Mouse (Mus musculus) neural tube, embryonic 13.5 days (tissue): ENCODE results near the gene Usp1. TPM values are rescaled to one million over a fixed set of nuclear protein-coding genes. Genes with fewer than 3 reads are reported as not detected.

Experiments used
- ATAC-seq: fragments of 200-750 bp; cut with Nextera tagmentation; 2 replicates; pipeline ENCODE4 v1.8.0; 2017; ENCODE audit warnings: low read depth, mild to moderate bottlenecking, moderate TSS enrichment, moderate library complexity
- H3K27ac ChIP-seq: fragments of 300-500 bp; sonication (generic); replicated peaks from 2 replicates; pipeline ENCODE4 v1.5.1; 2015; ENCODE audit warnings: moderate library complexity, mild to moderate bottlenecking, inconsistent platforms
- H3K27me3 ChIP-seq: fragments of 300-500 bp; sonication (generic); 2 replicates; pipeline ENCODE4 v1.6.1; 2015; ENCODE audit warnings: mild to moderate bottlenecking, inconsistent platforms
- H3K36me3 ChIP-seq: fragments of 300-500 bp; sonication (generic); 2 replicates; pipeline ENCODE4 v1.6.1; 2015; ENCODE audit warnings: mild to moderate bottlenecking, inconsistent platforms
- H3K4me1 ChIP-seq: fragments of 300-500 bp; sonication (generic); replicated peaks from 2 replicates; pipeline ENCODE4 v1.6.1; 2015; ENCODE audit warnings: inconsistent platforms
- H3K4me2 ChIP-seq: fragments of 300-500 bp; sonication (generic); 2 replicates; pipeline ENCODE4 v1.6.1; 2015; ENCODE audit warnings: inconsistent platforms, mild to moderate bottlenecking, moderate library complexity
- H3K4me3 ChIP-seq: fragments of 300-500 bp; sonication (generic); 2 replicates; pipeline ENCODE4 v1.5.1; 2015; ENCODE audit warnings: mild to moderate bottlenecking, inconsistent platforms
- H3K9ac ChIP-seq: fragments of 300-500 bp; sonication (generic); 2 replicates; pipeline ENCODE4 v1.6.1; 2015; ENCODE audit warnings: moderate library complexity, mild to moderate bottlenecking, inconsistent platforms
- H3K9me3 ChIP-seq: fragments of 300-500 bp; sonication (generic); 2 replicates; pipeline ENCODE4 v1.6.1; 2016; ENCODE audit warnings: inconsistent platforms
- WGBS: fragments of 180-500 bp; shearing (Covaris S2); methylation state at CpG from one replicate; pipeline ENCODE4 v1.1.7; 2015; 5-methylcytosine and 5-hydroxymethylcytosine counted together
- polyA plus RNA-seq: library from polyadenylated mRNA; unstranded; fragments of >200 nt; fragmentation: Nextera tagmentation; extraction: Ambion mirVana; gene quantifications from 2 replicates; pipeline ENCODE4 v1.2.1, GENCODE M21; 2015

Gene Usp1
- 27.5 and 33.4 TPM in 2 replicates for polyA plus RNA-seq

- ATAC-seq, result peak; percentile 78
- H3K27me3 ChIP-seq, result no peaks in the 10 kb centered on the region
- no peaks in the 10 kb centered on the region for H3K9me3 ChIP-seq
- H3K4me1 ChIP-seq, result peaks cover 27% of the 10 kb centered on the region
- peak within 1 kb of the TSS; percentile 89 for H3K9ac ChIP-seq
- peak within 1 kb of the TSS; percentile 91 for H3K4me3 ChIP-seq
- under 1% methylated on average over 65 of the region's 67 CpGs for WGBS
- H3K4me2 ChIP-seq, result peak within 1 kb of the TSS; percentile 87
- H3K27ac ChIP-seq, result peak within 1 kb of the TSS; percentile 99
- H3K36me3 ChIP-seq, result no peaks in the 10 kb centered on the region
These were observed at the start of gene Usp1 for GRCm38 (mm10) chr4:98923568-98924070. TSS of gene Usp1 (plus strand) at chr4:98923810.

- H3K4me1 ChIP-seq, result no peaks in the 10 kb centered on the region
- no peak overlapping the region for H3K4me2 ChIP-seq
- no peak overlapping the region for H3K27ac ChIP-seq
- no peaks in the 10 kb centered on the region for H3K36me3 ChIP-seq
- no peak overlapping the region for H3K9ac ChIP-seq
- H3K9me3 ChIP-seq, result no peaks in the 10 kb centered on the region
- ATAC-seq, result no peak
- no peak overlapping the region for H3K4me3 ChIP-seq
- H3K27me3 ChIP-seq, result no peaks in the 10 kb centered on the region
- WGBS, result 72% methylated on average over 3 of the region's 3 CpGs
These were observed 40.9 kb upstream of the Usp1 start for GRCm38 (mm10) chr4:98882706-98883105.

GRCm38 (mm10) chr4:98886377-98886776 lies 37.2 kb upstream of the Usp1 start:
- Histone ChIP-seq H3K4me3 (no peak overlapping the region), H3K27me3 (no peaks in the 10 kb centered on the region), H3K4me2 (no peak overlapping the region), H3K4me1 (no peaks in the 10 kb centered on the region), H3K27ac (no peak overlapping the region), H3K9me3 (no peaks in the 10 kb centered on the region), H3K36me3 (no peaks in the 10 kb centered on the region), H3K9ac (no peak overlapping the region)
- WGBS, result 80% methylated on average over 4 of the region's 4 CpGs
- no peak for ATAC-seq

- Histone ChIP-seq H3K9me3 (no peaks in the 10 kb centered on the region), H3K4me1 (no peaks in the 10 kb centered on the region), H3K27me3 (no peaks in the 10 kb centered on the region), H3K4me2 (no peak overlapping the region), H3K36me3 (no peaks in the 10 kb centered on the region), H3K4me3 (no peak overlapping the region), H3K9ac (no peak overlapping the region), H3K27ac (no peak overlapping the region)
- peak; percentile 88 for ATAC-seq
- 28% methylated on average over 10 of the region's 10 CpGs for whole genome bisulfite sequencing
These were observed 36.5 kb upstream of the Usp1 start for GRCm38 (mm10) chr4:98887148-98887547.

- no peaks in the 10 kb centered on the region for H3K9me3 ChIP-seq
- no peak overlapping the region for H3K4me3 ChIP-seq
- no peaks in the 10 kb centered on the region for H3K4me1 ChIP-seq
- no peak overlapping the region for H3K9ac ChIP-seq
- WGBS, result 88% methylated on average over 5 of the region's 5 CpGs
- ATAC-seq, result no peak
- no peak overlapping the region for H3K27ac ChIP-seq
- no peaks in the 10 kb centered on the region for H3K27me3 ChIP-seq
- no peaks in the 10 kb centered on the region for H3K36me3 ChIP-seq
- H3K4me2 ChIP-seq, result no peak overlapping the region
These were observed 13.4 kb upstream of the Usp1 start for GRCm38 (mm10) chr4:98910246-98910645.

GRCm38 (mm10) chr4:98917724-98918123 lies 5.9 kb upstream of the Usp1 start:
- Histone ChIP-seq H3K9ac (no peak overlapping the region), H3K36me3 (no peaks in the 10 kb centered on the region), H3K4me1 (peaks cover 7% of the 10 kb centered on the region), H3K27ac (no peak overlapping the region), H3K4me2 (no peak overlapping the region), H3K4me3 (no peak overlapping the region), H3K27me3 (no peaks in the 10 kb centered on the region), H3K9me3 (no peaks in the 10 kb centered on the region)
- 49% methylated on average over 2 of the region's 2 CpGs for WGBS
- ATAC-seq, result no peak

- ATAC-seq, result no peak
- Histone ChIP-seq H3K27me3 (no peaks in the 10 kb centered on the region), H3K9me3 (no peaks in the 10 kb centered on the region), H3K36me3 (no peaks in the 10 kb centered on the region), H3K9ac (no peak overlapping the region), H3K4me3 (no peak overlapping the region), H3K4me1 (peaks cover 7% of the 10 kb centered on the region), H3K4me2 (no peak overlapping the region), H3K27ac (no peak overlapping the region)
- WGBS, result 87% methylated on average over 1 of the region's 1 CpGs
These were observed 5.4 kb upstream of the Usp1 start for GRCm38 (mm10) chr4:98918204-98918603.

- H3K4me2 ChIP-seq, result no peak overlapping the region
- no peaks in the 10 kb centered on the region for H3K36me3 ChIP-seq
- no peak for ATAC-seq
- WGBS, result 97% methylated on average over 4 of the region's 4 CpGs
- H3K4me1 ChIP-seq, result peaks cover 24% of the 10 kb centered on the region
- H3K4me3 ChIP-seq, result no peak overlapping the region
- no peaks in the 10 kb centered on the region for H3K27me3 ChIP-seq
- no peak overlapping the region for H3K27ac ChIP-seq
- H3K9ac ChIP-seq, result no peak overlapping the region
- H3K9me3 ChIP-seq, result no peaks in the 10 kb centered on the region
These were observed 2.7 kb upstream of the Usp1 start for GRCm38 (mm10) chr4:98920896-98921295.

- WGBS, result 17% methylated on average over 18 of the region's 18 CpGs
- H3K4me2 ChIP-seq, result peak overlapping the region; percentile 87
- ATAC-seq, result peak; percentile 23
- peak overlapping the region; percentile 88 for H3K9ac ChIP-seq
- peak overlapping the region; percentile 99 for H3K27ac ChIP-seq
- no peaks in the 10 kb centered on the region for H3K9me3 ChIP-seq
- peaks cover 27% of the 10 kb centered on the region for H3K4me1 ChIP-seq
- no peaks in the 10 kb centered on the region for H3K36me3 ChIP-seq
- H3K27me3 ChIP-seq, result no peaks in the 10 kb centered on the region
- H3K4me3 ChIP-seq, result peak overlapping the region; percentile 91
These were observed 1.5 kb upstream of the Usp1 start for GRCm38 (mm10) chr4:98922061-98922642.

GRCm38 (mm10) chr4:98922643-98923567 lies 705 bp upstream of the Usp1 start:
- H3K27ac ChIP-seq, result peak overlapping the region; percentile 99
- peak overlapping the region; percentile 89 for H3K9ac ChIP-seq
- H3K27me3 ChIP-seq, result no peaks in the 10 kb centered on the region
- under 1% methylated on average over 53 of the region's 53 CpGs for WGBS
- H3K4me2 ChIP-seq, result peak overlapping the region; percentile 87
- no peaks in the 10 kb centered on the region for H3K36me3 ChIP-seq
- peak overlapping the region; percentile 91 for H3K4me3 ChIP-seq
- no peaks in the 10 kb centered on the region for H3K9me3 ChIP-seq
- peaks cover 27% of the 10 kb centered on the region for H3K4me1 ChIP-seq
- peak; percentile 95 for ATAC-seq

GRCm38 (mm10) chr4:98924071-98924905 lies 678 bp downstream of the Usp1 start:
- no peaks in the 10 kb centered on the region for H3K9me3 ChIP-seq
- peak; percentile 36 for ATAC-seq
- peaks cover 27% of the 10 kb centered on the region for H3K4me1 ChIP-seq
- peak overlapping the region; percentile 89 for H3K9ac ChIP-seq
- no peaks in the 10 kb centered on the region for H3K27me3 ChIP-seq
- peak overlapping the region; percentile 87 for H3K4me2 ChIP-seq
- peak overlapping the region; percentile 99 for H3K27ac ChIP-seq
- no peaks in the 10 kb centered on the region for H3K36me3 ChIP-seq
- H3K4me3 ChIP-seq, result peak overlapping the region; percentile 91
- WGBS, result under 1% methylated on average over 53 of the region's 66 CpGs

- Histone ChIP-seq H3K27ac (no peak overlapping the region), H3K27me3 (no peaks in the 10 kb centered on the region), H3K4me1 (peaks cover 27% of the 10 kb centered on the region), H3K9ac (peak overlapping the region; percentile 89), H3K9me3 (no peaks in the 10 kb centered on the region), H3K4me3 (peak overlapping the region; percentile 91), H3K36me3 (no peaks in the 10 kb centered on the region), H3K4me2 (peak overlapping the region; percentile 87)
- 0% methylated on average over 2 of the region's 2 CpGs for WGBS
- no peak for ATAC-seq
These were observed 1.2 kb downstream of the Usp1 start for GRCm38 (mm10) chr4:98924906-98925178.
